Mouse (Mus musculus): Measurements from ENCODE around the gene Inpp4b. TPM values are rescaled to one million over a fixed set of nuclear protein-coding genes. Genes with fewer than 3 reads are reported as not detected.

Inpp4b gene
- polyA plus RNA-seq, 1 experiment: 0.41 TPM

DNA sequence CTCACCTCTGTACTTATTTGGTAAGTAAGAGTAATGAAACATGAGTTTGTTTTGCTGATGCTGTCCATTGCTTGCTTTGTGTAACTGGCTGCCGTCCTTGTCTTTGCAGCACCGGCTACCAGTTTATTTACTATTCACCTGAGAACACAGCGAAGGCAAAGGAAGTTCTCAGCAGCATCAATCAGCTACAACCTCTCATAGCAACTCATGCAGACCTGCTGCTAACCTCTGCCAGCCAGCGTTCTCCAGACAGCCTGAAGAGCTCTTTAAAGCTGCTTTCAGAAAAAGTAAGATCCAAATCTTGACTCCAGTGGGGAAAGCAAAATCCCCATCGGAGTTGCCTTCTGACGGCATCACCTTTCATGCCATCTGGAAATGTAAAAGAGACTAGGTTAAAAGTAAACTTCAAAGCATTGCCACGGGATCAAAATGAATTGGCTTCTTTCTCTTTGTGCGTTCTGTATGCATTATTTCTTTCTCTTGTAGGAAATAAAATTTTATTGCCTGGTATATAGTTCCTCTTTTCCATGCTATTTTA lies 642.8 kb downstream of the Inpp4b start:
- no peak overlapping the region for H3K4me3 ChIP-seq (ENCODE audit: low read depth, low read length)
- H3K36me3 ChIP-seq (ENCODE audit: control insufficient read depth, insufficient read depth, low read length): no peaks in the 10 kb centered on the region
- 71% methylated on average over 8 of the region's 8 CpGs for WGBS
- H3K4me1 ChIP-seq (ENCODE audit: control insufficient read depth, insufficient read depth, insufficient read length, low read length): no peaks in the 10 kb centered on the region
- no peak overlapping the region for H3K27ac ChIP-seq (ENCODE audit: insufficient read depth, low read depth, low read length)
- TF ChIP-seq POLR2A (IDR thresholded peaks at IDR 0.05; ENCODE audit: low read depth, low read length) (no peak), CTCF (IDR thresholded peaks at IDR 0.05; ENCODE audit: extremely low read depth, insufficient read length, insufficient replicate concordance, low read depth, low read length) (no peak)
- H3K27me3 ChIP-seq (ENCODE audit: control insufficient read depth, insufficient read depth, low read length): no peaks in the 10 kb centered on the region

- 92% methylated on average over 3 of the region's 3 CpGs for WGBS
- Histone ChIP-seq H3K4me1 (ENCODE audit: control insufficient read depth, insufficient read depth, insufficient read length, low read length) (no peaks in the 10 kb centered on the region), H3K4me3 (ENCODE audit: low read depth, low read length) (no peak overlapping the region), H3K27ac (ENCODE audit: insufficient read depth, low read depth, low read length) (no peak overlapping the region), H3K27me3 (ENCODE audit: control insufficient read depth, insufficient read depth, low read length) (no peaks in the 10 kb centered on the region), H3K36me3 (ENCODE audit: control insufficient read depth, insufficient read depth, low read length) (no peaks in the 10 kb centered on the region)
- TF ChIP-seq POLR2A (IDR thresholded peaks at IDR 0.05; ENCODE audit: low read depth, low read length) (no peak), CTCF (IDR thresholded peaks at IDR 0.05; ENCODE audit: extremely low read depth, insufficient read length, insufficient replicate concordance, low read depth, low read length) (no peak)
These were observed 650.6 kb downstream of the Inpp4b start for GRCm38 (mm10) chr8:81992966-81993365.

GRCm38 (mm10) chr8:81996239-81996638 lies 653.9 kb downstream of the Inpp4b start:
- Histone ChIP-seq H3K27me3 (ENCODE audit: control insufficient read depth, insufficient read depth, low read length) (no peaks in the 10 kb centered on the region), H3K36me3 (ENCODE audit: control insufficient read depth, insufficient read depth, low read length) (no peaks in the 10 kb centered on the region), H3K4me3 (ENCODE audit: low read depth, low read length) (no peak overlapping the region), H3K27ac (ENCODE audit: insufficient read depth, low read depth, low read length) (no peak overlapping the region), H3K4me1 (ENCODE audit: control insufficient read depth, insufficient read depth, insufficient read length, low read length) (no peaks in the 10 kb centered on the region)
- TF ChIP-seq CTCF (IDR thresholded peaks at IDR 0.05; ENCODE audit: extremely low read depth, insufficient read length, insufficient replicate concordance, low read depth, low read length) (no peak), POLR2A (IDR thresholded peaks at IDR 0.05; ENCODE audit: low read depth, low read length) (no peak)
- WGBS: 66% methylated on average over 3 of the region's 3 CpGs

DNA sequence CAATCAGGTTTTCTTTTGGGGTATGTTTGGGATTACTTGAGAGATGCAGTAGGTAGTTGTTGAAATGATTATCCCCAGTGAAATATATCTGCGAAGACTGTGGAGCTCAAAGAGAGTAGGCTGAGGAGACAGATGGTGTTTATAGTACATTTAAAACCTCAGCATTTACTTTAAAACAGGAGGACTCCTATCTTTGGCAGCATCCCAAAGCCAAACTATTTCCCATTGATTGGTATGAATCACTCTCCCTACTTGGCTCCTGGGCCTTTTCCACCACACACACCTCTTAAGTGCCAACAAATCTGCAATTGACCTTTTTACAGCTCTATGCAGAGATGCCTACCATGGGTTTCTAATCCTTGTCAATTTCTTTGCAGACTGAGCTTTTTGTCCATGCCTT lies 654.5 kb downstream of the Inpp4b start:
- Histone ChIP-seq H3K27me3 (ENCODE audit: control insufficient read depth, insufficient read depth, low read length) (no peaks in the 10 kb centered on the region), H3K4me3 (ENCODE audit: low read depth, low read length) (no peak overlapping the region), H3K27ac (ENCODE audit: insufficient read depth, low read depth, low read length) (no peak overlapping the region), H3K4me1 (ENCODE audit: control insufficient read depth, insufficient read depth, insufficient read length, low read length) (no peaks in the 10 kb centered on the region), H3K36me3 (ENCODE audit: control insufficient read depth, insufficient read depth, low read length) (no peaks in the 10 kb centered on the region)
- WGBS: 82% methylated on average over 1 of the region's 1 CpGs
- TF ChIP-seq POLR2A (IDR thresholded peaks at IDR 0.05; ENCODE audit: low read depth, low read length) (no peak), CTCF (IDR thresholded peaks at IDR 0.05; ENCODE audit: extremely low read depth, insufficient read length, insufficient replicate concordance, low read depth, low read length) (no peak)

- no peaks in the 10 kb centered on the region for H3K27me3 ChIP-seq (ENCODE audit: control insufficient read depth, insufficient read depth, low read length)
- WGBS: 95% methylated on average over 4 of the region's 4 CpGs
- TF ChIP-seq CTCF (IDR thresholded peaks at IDR 0.05; ENCODE audit: extremely low read depth, insufficient read length, insufficient replicate concordance, low read depth, low read length) (no peak), POLR2A (IDR thresholded peaks at IDR 0.05; ENCODE audit: low read depth, low read length) (no peak)
- no peaks in the 10 kb centered on the region for H3K36me3 ChIP-seq (ENCODE audit: control insufficient read depth, insufficient read depth, low read length)
- no peaks in the 10 kb centered on the region for H3K4me1 ChIP-seq (ENCODE audit: control insufficient read depth, insufficient read depth, insufficient read length, low read length)
- no peak overlapping the region for H3K27ac ChIP-seq (ENCODE audit: insufficient read depth, low read depth, low read length)
- no peak overlapping the region for H3K4me3 ChIP-seq (ENCODE audit: low read depth, low read length)
These were observed 661.8 kb downstream of the Inpp4b start for GRCm38 (mm10) chr8:82004158-82004557.

- Histone ChIP-seq H3K4me3 (ENCODE audit: low read depth, low read length) (no peak overlapping the region), H3K27me3 (ENCODE audit: control insufficient read depth, insufficient read depth, low read length) (no peaks in the 10 kb centered on the region), H3K4me1 (ENCODE audit: control insufficient read depth, insufficient read depth, insufficient read length, low read length) (no peaks in the 10 kb centered on the region), H3K36me3 (ENCODE audit: control insufficient read depth, insufficient read depth, low read length) (no peaks in the 10 kb centered on the region), H3K27ac (ENCODE audit: insufficient read depth, low read depth, low read length) (no peak overlapping the region)
- TF ChIP-seq POLR2A (IDR thresholded peaks at IDR 0.05; ENCODE audit: low read depth, low read length) (no peak), CTCF (IDR thresholded peaks at IDR 0.05; ENCODE audit: extremely low read depth, insufficient read length, insufficient replicate concordance, low read depth, low read length) (no peak)
- 54% methylated on average over 2 of the region's 2 CpGs for WGBS
These were observed 663.1 kb downstream of the Inpp4b start for GRCm38 (mm10) chr8:82005466-82005865.

DNA sequence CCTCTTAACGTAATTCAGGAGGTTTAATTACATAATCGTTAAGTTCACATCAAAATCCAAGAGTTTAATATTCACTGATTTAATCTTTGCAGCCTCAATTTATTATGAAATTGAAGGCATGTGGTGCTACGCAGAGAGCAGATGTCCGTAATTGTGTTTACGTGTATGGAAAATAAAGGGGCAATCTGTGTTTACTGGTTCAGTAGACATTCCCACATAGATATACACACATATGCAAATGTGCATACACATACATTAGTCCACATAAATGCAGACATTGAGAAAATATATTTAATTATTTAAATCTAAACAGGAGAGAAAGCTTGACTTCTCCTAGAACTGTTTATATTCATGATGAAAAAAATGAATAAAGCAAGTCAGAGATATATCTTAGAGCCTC lies 675.4 kb downstream of the Inpp4b start:
- Histone ChIP-seq H3K36me3 (ENCODE audit: control insufficient read depth, insufficient read depth, low read length) (no peaks in the 10 kb centered on the region), H3K27ac (ENCODE audit: insufficient read depth, low read depth, low read length) (no peak overlapping the region), H3K4me3 (ENCODE audit: low read depth, low read length) (no peak overlapping the region), H3K4me1 (ENCODE audit: control insufficient read depth, insufficient read depth, insufficient read length, low read length) (no peaks in the 10 kb centered on the region), H3K27me3 (ENCODE audit: control insufficient read depth, insufficient read depth, low read length) (no peaks in the 10 kb centered on the region)
- TF ChIP-seq POLR2A (IDR thresholded peaks at IDR 0.05; ENCODE audit: low read depth, low read length) (no peak), CTCF (IDR thresholded peaks at IDR 0.05; ENCODE audit: extremely low read depth, insufficient read length, insufficient replicate concordance, low read depth, low read length) (no peak)
- 82% methylated on average over 5 of the region's 5 CpGs for WGBS

All from small intestine, adult 2 months (tissue).